Mouse (Mus musculus) MEL (cell line): ENCODE data around the gene Smc6.

Experiments
- KAT2A ChIP-seq: conservative IDR thresholded peaks from 2 replicates; pipeline ENCODE4 v1.6.1; 2012; ENCODE audit warnings: low read depth, low read length, improper control_type of control experiment, inconsistent platforms
- POLR2A ChIP-seq, 2 experiments: IDR thresholded peaks; 2 replicates each; pipeline ENCODE4 v1.6.1; 2011 to 2012; ENCODE audit warnings: low read length in 2 of 2, mild to moderate bottlenecking in 2 of 2, control low read depth in 1 of 2, improper control_type of control experiment in 1 of 2, low read depth in 1 of 2, moderate library complexity in 1 of 2; ENCODE audit not compliant: control insufficient read depth in 1 of 2, insufficient read depth in 1 of 2, poor library complexity in 1 of 2

GRCm38 (mm10) chr12:11221524-11222330 lies 44.0 kb upstream of the Smc6 start:
- no peak for TF ChIP-seq KAT2A
- TF ChIP-seq POLR2A (IDR thresholded peaks at IDR 0.05; ENCODE audit: control insufficient read depth in 1 of 2, insufficient read depth in 1 of 2, low read depth in 1 of 2, low read length in 2 of 2, poor library complexity in 1 of 2) = no peak
